Mouse (Mus musculus): ENCODE data around the gene Cenpm. TPM values are rescaled to one million over a fixed set of nuclear protein-coding genes. Genes with fewer than 3 reads are reported as not detected.
"Not testable (repeated sequence)": the region's sequence is repeated elsewhere in the genome, so short reads cannot be mapped to it uniquely, and the experiment has no call there.

The Cenpm gene
- 5.9 and 7.5 TPM in 2 replicates for total RNA-seq (2021)
- long read RNA-seq, transcript Cenpm-202 (6 exons, 1,202 nt), result major isoform, 8 of 9 reads
- long read RNA-seq, partial matches to known transcripts, result 0 of 9 reads
- long read RNA-seq, other reads (novel, unspliced or antisense), result 0 of 9 reads

GRCm38 (mm10) chr15:82244115-82244804 is at the start of gene Cenpm:
Gene Cenpm, minus strand, starts transcription at chr15:82244748.
- peak; percentile 94 for DNase-seq

GRCm38 (mm10) chr15:82294059-82294458 is 49.5 kb upstream of the Cenpm start:
- no peak for DNase-seq

- no peak for DNase-seq
Measured at GRCm38 (mm10) chr15:82293271-82293711, 48.7 kb upstream of the Cenpm start.

- DNase-seq, result no peak
Measured at GRCm38 (mm10) chr15:82292851-82293250, 48.3 kb upstream of the Cenpm start.

GRCm38 (mm10) chr15:82290252-82290651 is 45.7 kb upstream of the Cenpm start:
- no peak for DNase-seq

GRCm38 (mm10) chr15:82286157-82286556 is 41.6 kb upstream of the Cenpm start:
- DNase-seq, result no peak

- no peak for DNase-seq
Measured at GRCm38 (mm10) chr15:82280638-82281037, 36.1 kb upstream of the Cenpm start.

GRCm38 (mm10) chr15:82277591-82277990 is 33.0 kb upstream of the Cenpm start:
- DNase-seq, result no peak

- peak; percentile 70 for DNase-seq
Measured at GRCm38 (mm10) chr15:82274927-82275901, 30.7 kb upstream of the Cenpm start.

GRCm38 (mm10) chr15:82274593-82274926 is 30.0 kb upstream of the Cenpm start, which contains the start of gene Sept3:
Gene Sept3, plus strand, starts transcription at chr15:82274893.
- no peak for DNase-seq

- no peak for DNase-seq
Measured at GRCm38 (mm10) chr15:82272295-82272694, 27.7 kb upstream of the Cenpm start.

GRCm38 (mm10) chr15:82271201-82271600 is 26.7 kb upstream of the Cenpm start:
- peak; percentile 81 for DNase-seq

GRCm38 (mm10) chr15:82268783-82269182 is 24.2 kb upstream of the Cenpm start:
- DNase-seq, result no peak

GRCm38 (mm10) chr15:82268185-82268584 is 23.6 kb upstream of the Cenpm start:
- no peak for DNase-seq

- DNase-seq, result peak; percentile 57
Measured at GRCm38 (mm10) chr15:82266356-82266755, 21.8 kb upstream of the Cenpm start.

- peak; percentile 71 for DNase-seq
Measured at GRCm38 (mm10) chr15:82259510-82259909, 15.0 kb upstream of the Cenpm start.

- DNase-seq, result no peak
Measured at GRCm38 (mm10) chr15:82255944-82256383, 11.4 kb upstream of the Cenpm start.

GRCm38 (mm10) chr15:82255248-82255647 is 10.7 kb upstream of the Cenpm start:
- DNase-seq, result no peak

GRCm38 (mm10) chr15:82252097-82252496 is 7.5 kb upstream of the Cenpm start, which contains the start of gene 1500009C09Rik:
Gene 1500009C09Rik, plus strand, starts transcription at chr15:82252397.
- no peak for DNase-seq

GRCm38 (mm10) chr15:82251579-82251978 is 7.0 kb upstream of the Cenpm start:
- DNase-seq, result no peak

GRCm38 (mm10) chr15:82247131-82247776 is 2.7 kb upstream of the Cenpm start:
- peak; percentile 47 for DNase-seq

GRCm38 (mm10) chr15:82244805-82245161 is 235 bp upstream of the Cenpm start:
- not testable (repeated sequence) for DNase-seq
